Mouse (Mus musculus) gastrocnemius, postnatal 10 days (tissue): Measurements from ENCODE around the gene Psd4. TPM values are rescaled to one million over a fixed set of nuclear protein-coding genes. Genes with fewer than 3 reads are reported as not detected.

Source experiments
- DNase-seq: peaks from one replicate; pipeline ENCODE4 v3.0.0; 2021; ENCODE audit warnings: mixed read lengths
- total RNA-seq, 2 experiments: library from RNA; stranded (reverse); gene quantifications; 2 replicates each; pipeline ENCODE4 v1.2.3; 2021

Psd4 gene
- total RNA-seq, 2 experiments from 2014 or later = 0.75 to 1.7 TPM

- no peak for DNase-seq
Measured at GRCm38 (mm10) chr2:24386158-24386963, 19.0 kb downstream of the Psd4 start.

- DNase-seq = no peak
Measured at GRCm38 (mm10) chr2:24386964-24387320, 19.6 kb downstream of the Psd4 start.

GRCm38 (mm10) chr2:24387361-24388283 is 20.2 kb downstream of the Psd4 start:
- no peak for DNase-seq

DNA sequence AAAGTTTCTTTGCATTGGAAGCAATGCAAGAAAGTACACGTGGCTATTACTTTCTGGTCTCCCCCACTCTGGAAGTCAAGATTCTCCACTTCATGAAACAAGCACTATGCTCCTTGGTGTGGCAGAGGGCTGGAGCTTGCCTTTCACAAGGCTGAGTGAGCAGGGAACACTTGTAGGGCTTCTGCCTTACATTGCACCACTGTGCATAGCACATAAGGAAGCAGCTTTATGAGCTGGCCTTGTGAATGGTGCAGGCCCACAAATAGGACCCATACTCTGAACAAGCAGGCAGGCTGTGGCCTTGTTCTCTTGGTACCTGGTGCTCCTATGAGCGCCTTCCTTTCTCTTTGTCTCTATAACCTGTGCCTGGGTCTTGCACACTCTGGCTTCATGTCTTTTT is 25.9 kb downstream of the Psd4 start:
- no peak for DNase-seq

- no peak for DNase-seq
Measured at GRCm38 (mm10) chr2:24397115-24397514, 29.7 kb downstream of the Psd4 start.

GRCm38 (mm10) chr2:24400711-24401110 is 33.3 kb downstream of the Psd4 start:
- no peak for DNase-seq

- DNase-seq = peak; percentile 71
Measured at GRCm38 (mm10) chr2:24405345-24406012, 38.1 kb downstream of the Psd4 start.

DNA sequence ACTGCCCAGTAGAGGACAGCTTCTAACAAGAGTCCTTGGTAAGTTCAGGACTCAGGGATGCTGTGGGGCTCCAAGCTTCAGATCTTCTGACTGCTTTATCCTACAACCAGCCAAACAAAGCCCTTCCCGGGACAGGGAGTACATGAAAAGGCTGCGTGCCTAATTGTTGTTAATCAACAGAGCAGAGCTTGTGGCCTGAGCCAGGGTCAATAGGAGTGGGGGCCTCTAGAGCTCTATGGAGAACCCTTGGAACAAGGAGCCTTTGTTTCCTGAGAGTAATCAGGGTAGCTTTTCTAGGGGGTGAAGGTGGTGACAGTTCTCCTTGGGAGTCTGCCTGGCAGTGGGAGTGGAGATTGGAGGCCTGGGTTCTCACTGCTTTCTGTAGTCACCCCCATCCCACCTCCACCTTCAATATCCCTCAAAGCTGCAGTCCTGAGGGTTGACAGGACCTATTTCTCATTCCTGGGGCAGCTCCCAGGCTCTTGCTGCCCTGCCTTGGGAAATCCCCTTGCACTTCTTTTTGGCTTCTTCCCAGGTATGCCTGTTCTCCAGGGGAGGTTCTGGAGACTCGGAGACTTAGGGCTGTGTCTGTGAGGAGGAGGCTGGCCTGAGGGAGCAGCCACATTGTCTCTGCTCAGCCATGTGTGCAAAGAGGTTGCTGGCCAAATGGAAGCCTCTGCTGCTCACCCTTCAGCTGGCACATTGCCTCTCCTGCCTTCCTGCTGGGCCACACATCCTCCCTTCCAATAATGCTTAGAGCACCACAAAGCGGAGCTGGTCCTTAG is 40.5 kb downstream of the Psd4 start:
- DNase-seq = no peak

DNA sequence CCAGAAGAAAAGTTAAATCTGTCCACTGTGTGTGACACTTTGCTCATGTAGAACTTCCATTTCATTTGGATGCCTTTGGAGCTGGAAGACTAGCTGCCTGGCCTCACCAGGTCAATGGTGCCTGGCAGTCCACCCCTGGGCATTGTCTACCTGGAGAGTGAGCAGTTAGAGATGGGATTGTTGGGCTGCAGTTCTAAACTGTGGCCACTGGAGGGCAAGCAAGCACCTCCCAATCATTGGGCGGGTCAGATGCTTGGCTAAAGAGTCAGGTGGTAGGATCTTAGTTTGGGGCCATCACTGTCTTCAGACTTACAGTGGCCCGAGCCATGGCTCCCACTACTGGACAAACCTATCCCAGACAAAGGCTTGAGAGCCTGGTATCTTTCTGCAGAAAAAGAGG is 41.8 kb downstream of the Psd4 start:
- DNase-seq = peak; percentile 56

DNA sequence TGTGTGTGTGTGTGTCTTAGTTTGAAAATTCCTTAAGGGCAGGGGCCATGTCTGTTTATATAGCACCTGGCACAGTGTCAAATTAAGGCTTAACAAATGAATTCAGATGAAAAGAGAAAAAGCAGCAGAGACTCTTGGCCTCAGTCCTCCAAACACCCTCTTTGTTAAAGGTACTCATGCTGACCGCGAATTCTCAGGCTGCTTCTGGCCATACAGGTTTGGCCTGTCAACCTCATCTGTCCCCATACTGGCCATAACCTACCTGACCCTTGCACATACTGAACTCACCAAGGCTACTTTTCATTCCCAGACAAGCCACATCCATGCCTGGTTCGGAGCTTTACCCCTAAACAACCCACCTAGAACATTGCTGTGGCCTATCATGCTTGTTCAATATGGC is 45.8 kb downstream of the Psd4 start:
- no peak for DNase-seq

- no peak for DNase-seq
Measured at GRCm38 (mm10) chr2:24413677-24414076, 46.3 kb downstream of the Psd4 start.

- DNase-seq = peak; percentile 22
Measured at GRCm38 (mm10) chr2:24416668-24417067, 49.3 kb downstream of the Psd4 start.

DNA sequence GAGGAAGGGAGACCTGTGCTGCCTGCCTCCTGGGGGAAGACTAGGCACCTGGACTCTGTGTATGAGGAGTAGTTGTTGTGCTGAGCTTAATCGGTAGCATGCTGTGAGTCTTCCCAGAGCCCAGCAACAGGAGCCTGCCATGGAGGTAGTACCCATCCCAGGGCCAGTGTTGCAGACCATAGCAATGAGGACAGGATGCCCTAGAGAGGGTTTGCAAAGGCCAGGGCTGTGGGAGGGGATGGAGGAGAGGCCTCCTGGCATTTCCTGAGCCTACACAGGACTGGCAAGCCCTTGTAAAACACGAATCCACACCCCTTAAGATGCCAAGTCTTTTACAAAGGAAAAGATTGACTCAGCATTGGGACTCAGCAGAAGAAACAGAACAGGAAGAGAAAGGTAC is 49.7 kb downstream of the Psd4 start:
- DNase-seq = no peak

GRCm38 (mm10) chr2:24417564-24417963 is 50.2 kb downstream of the Psd4 start:
- no peak for DNase-seq

DNA sequence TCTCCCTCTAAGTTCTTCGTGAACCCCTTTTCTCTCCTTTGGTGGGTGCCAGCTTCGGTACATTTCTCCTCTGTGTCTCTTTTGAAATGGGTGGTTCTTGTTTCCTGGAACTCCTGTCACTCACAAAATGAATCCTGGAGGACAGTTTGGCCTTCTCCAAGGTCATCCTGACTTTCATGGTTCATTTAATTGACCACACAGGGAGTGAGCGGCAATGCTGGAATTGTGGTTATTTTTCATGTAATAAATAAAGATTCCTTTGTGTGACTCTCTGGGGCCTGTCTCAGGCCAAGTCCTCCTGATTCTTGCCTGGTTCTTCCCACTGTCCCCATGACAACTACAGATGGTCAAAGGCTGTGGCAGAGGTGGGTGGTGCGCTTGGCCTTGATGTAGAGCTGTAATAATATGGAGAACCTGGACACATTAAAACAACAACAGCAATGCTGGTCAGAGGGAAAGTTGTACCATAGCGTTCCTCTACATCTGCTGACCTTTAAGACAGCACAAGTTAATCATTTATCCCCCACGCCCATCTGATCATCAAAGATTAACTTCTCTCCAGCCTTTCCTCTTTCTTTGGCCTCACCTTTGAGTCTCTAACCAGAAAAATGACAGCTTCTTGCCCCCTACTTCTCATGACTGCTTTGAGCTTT is 54.0 kb downstream of the Psd4 start:
- no peak for DNase-seq

DNA sequence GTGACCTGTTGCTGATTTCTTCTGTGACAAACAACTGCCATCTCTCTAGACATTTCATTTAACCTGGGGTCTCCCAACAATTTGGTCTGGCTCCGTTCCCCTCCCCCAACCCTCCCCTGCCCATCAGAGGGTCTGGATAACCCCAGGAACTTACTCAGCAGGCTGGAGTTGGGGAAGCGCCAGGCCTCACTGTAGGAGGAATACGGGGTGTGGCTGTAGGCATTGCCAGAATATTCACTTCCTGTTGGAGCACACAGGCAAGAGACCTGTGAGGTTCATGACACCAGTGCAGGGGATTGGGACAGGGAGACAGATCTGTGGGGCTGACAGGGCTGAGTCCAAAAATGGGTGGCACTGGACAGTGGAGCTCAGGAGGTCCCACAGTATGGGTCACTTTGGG is 55.4 kb downstream of the Psd4 start:
- DNase-seq = no peak

- no peak for DNase-seq
Measured at GRCm38 (mm10) chr2:24425630-24426029, 58.2 kb downstream of the Psd4 start.

DNA sequence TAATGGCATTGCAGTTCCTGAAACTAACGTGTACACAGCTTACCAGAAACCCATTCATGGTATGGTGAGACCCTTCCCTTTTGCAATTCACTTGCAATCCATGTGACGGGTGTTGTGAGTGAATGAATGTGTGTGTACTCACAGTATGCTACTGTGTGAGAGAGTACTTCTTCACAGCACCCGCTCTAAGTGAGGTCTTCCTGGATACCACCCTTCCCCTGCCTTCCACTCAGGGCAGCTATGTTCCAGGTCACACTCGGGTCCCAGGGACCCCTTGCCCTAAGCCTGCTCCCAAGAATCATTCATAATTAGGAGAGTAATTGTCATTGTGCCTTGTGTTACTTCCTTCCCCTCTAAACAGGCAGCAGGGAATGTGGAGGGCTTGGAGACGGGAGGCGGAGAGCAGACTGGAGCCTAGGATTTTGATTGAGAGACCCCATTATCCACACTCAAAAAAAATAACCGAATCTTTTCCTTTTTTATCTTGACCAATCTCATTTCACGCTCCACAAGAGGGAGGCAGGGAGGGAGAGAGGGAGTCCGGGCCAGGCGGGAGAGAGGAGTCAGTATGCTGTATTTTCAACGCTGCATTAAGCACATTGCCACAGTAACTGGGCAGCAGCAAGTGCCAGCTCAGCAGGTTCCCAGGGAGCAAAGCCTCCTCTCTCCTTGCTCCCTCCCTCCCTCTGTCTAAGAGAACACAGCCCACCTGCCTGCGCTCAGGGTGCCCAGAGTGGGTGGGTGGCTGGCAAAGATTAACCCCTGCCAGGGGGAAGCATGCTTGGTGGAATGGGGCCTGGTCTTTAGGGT is 60.7 kb downstream of the Psd4 start:
- DNase-seq = no peak

DNA sequence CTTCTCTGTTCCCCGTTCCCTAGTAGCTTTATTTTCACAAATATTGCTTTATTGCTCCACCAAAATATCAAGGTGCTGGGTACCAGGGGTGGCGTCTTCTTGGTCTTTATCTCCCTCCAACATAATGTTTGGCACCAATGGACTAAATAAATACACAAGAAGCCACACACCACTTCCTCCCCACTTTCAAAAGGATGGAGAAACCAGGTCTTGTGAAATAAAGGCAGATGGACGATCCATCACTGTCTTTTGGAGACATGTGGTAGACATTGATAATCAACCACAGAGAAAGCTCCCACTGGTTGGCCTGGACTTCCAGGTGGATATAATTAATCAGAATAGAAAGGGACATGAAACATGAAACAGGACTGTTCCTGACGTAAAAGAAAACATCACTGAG is 62.4 kb downstream of the Psd4 start:
- DNase-seq = no peak

GRCm38 (mm10) chr2:24434670-24435069 is 67.3 kb downstream of the Psd4 start:
- DNase-seq = no peak

DNA sequence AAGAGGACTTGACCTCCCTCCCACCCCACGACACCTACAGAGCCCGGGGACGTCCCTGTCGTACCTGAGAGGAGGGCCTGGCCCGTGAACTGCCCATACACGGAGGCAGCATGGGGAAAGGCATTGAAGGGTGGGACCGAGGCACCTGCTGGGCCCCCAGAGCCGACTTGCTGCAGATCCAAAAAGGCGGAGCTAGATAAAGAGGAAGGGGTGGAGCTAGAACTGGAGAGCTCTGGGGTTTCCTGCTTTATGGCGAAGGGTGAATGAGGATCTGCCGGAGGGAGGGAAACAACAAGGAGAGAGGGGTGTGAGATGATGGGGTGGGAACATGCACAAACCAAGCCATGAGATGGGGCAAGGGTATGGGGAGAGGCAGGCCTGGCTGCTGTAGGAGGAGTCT is 68.3 kb downstream of the Psd4 start:
- no peak for DNase-seq
